Mouse (Mus musculus): ENCODE measurements around the gene D430041D05Rik.

The D430041D05Rik gene

DNA sequence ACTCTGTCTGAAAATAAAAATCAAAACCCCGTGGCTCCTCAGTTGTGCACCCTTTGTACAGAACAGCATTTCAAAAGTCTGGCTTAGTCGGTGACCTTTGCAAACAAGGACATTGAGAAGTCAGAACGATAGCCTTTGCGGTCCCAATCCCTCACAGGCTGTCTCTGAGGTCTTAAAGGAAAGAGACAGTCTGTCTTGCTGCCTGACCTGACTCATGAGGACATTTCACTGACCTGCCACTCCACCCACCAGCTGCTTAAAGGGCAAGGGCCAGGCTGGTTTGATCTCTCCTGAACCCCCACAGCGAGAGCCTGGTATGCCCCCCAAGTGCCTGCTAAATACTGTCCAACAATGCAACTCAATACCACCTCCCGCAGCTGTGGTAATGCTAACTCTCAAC lies 6.8 kb downstream of the D430041D05Rik start:
- no peak for DNase-seq

DNA sequence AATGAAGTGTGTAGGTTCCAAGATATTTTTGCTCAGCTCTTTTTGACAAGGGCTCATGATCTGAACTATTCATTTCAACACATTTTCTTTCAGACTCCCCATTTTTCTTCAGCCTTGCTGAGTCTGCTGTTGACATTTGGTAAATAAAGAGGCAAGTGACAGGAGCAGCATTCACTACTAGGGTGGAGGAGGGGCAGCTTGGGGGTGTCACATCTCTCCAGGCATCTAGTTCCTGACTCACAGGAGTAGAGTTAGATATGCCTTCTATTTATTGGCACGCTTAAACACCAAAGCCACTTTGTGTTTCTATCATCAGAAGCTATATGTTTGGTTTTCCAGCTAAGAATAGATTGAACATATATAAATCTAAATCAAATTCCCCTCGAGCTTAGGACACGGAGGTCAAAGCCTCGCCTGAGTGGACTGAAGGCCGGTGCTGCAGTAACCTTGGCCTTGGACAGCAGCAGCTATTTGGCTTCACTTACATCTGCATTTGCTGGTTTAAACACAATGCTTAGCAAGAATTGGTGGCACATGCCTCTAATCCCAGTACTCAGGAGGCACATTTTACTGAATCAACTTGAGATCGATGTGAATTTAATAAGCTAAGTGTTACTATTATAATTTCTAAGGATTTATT lies 12.0 kb downstream of the D430041D05Rik start:
- no peak for DNase-seq

DNA sequence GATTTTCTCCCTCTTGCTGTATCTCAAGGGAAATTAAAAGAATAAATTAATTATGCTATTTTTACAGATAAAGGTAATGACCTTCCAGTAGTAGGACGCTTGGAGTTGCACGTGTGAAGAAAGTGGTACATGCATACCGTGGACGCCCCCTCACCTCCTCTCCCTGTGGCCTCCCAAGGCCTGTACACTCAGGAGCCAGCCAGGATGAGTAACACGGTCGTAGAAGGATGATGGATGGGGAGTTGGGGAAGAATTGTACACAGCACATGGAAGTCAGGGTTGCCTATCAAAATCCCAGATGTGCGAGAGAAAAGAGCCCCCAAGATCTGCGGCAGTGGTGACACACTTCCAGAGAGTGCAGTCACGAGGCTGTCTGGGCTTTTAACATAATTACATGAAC lies 14.9 kb downstream of the D430041D05Rik start:
- DNase-seq: no peak

DNA sequence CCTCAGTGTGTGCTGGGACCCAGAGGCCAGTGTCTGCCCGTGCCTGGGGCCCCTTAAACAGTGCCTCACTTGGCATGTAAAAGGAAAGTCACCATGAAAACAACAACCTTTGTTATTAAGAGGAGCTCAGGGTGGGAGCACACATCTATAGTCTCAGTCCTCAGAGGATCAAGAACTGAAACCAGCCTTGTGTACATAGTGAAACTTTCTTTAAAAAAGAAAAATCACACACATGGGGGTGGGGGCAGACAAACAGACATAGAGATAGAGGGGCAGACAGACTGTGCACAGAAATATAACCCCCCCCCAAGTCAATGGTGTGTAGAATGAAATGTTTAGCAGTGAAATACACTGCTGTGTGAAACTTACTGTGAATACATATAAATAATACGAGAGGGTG lies 16.0 kb downstream of the D430041D05Rik start:
- no peak for DNase-seq

DNA sequence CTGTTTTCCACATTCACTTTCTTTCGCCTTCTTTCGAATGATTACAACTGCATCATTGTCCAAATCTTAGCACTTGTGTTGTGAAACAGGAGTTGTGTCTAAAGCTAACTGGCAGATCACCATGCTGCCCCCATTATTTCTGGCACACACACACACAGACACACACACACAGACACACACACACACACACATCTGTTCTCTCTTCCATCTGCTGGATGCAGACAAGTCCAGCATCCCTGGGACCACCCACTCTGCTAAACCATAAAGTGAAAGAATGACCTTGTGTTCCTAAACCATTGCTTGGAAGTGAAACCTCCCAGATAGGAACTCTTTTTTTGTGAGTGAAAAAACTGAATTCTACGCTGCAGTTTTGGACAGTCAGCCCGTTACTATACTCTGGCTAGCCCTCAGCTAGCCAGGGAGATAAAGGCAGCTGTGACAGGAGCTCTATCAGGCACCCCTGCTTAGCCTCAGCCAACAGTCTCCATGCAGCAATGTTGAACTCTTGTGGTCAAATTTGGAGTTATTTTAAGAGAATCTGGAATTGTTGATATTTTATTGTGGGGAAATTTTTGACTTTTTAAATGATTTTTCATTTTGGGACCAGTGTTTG lies 18.0 kb downstream of the D430041D05Rik start:
- DNase-seq: no peak

DNA sequence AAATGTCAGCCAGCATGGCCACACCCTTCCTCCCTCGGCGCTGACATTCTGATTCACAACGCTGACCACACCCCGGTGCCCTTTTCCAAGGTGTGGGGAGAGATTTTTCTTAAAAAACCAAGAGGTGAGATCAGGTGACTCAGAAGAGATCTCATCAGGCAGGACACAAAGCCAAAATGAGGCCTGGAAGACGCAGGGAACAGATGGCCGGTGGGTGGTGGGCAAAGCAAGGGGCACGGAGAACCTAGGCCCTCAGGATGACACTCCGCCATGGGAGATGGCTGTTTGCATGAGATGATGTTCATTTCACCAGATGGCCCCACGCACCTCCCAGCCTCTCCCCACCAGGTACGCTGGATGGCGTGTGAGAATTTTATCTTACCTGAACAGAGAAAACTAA lies 21.6 kb downstream of the D430041D05Rik start:
- DNase-seq: peak; percentile 66

DNA sequence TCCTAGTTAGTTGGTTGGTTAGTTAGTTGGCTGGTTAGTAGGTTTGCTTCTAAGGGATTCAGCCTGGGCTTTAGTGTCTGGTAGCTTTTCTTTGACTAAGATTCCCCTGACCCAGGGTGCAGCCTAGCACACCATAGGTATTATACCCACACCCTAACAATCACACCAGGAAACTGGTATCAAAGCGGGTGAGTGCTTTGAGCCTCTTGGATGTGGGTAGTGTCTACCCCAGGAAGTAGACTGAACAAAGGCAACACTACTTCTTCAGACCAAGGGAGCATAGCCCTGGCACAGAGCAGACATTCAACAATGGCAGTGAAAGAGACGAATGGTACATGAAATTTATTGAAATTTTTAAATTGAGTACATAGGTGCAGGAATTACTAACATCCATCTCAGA lies 24.9 kb downstream of the D430041D05Rik start:
- DNase-seq: no peak

DNA sequence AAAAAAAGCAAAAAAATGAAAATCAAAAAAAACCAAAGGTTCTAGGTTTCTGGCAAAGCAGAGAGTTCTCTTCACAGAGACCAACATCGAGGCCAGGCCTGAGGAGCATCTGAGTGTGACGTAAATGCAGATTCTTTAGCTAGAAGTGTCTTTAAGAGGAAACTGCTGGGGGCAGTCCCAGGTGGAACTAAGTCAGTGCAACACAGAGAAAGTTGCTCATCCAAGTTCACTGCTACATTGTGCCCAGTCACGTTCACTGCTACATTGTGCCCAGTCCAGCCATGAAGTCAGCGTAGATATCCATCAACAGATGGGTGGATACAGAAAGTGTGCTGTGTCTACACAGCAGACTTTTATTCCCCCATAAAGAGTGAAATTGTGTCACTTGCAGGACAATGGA lies 27.2 kb downstream of the D430041D05Rik start:
- DNase-seq: no peak

DNA sequence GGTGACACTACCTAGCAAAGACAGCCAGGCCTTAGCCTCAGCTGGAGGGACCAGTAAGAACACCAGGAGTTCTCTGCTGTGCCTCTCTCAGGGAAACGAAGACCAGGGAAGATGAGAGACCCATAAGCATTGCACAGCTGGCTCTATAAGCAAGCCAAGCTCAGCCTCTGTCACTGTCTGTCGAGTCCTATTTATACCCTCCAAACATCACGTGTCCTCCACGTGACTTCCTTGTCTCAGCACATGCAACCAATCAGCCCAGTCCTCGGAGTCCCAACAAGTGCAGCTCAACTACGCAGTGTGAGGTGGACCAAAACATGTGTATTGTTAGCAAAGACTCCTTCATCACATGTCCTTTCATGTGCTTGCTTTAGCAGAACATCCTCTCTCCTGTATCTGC lies 28.0 kb downstream of the D430041D05Rik start:
- DNase-seq: no peak

DNA sequence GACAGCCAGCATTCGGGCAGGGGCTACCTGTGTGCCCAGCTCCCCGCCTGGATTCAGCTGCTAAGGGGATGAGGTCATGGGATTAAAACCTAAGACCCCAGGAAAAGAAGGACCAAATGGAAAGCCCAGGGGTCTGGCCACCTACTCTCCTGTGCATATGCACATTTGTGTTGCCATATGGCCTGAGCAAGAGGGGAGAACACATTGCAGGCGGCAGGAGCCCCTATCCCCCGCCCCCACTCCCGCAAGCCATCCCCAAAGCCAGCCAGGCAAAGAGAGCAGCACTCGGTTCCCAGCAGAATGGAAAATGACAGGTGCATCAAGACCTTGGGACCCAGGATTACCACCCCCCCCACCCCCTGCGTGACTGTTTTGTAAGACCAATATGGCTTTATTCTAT lies 31.5 kb downstream of the D430041D05Rik start:
- peak; percentile 67 for DNase-seq

DNA sequence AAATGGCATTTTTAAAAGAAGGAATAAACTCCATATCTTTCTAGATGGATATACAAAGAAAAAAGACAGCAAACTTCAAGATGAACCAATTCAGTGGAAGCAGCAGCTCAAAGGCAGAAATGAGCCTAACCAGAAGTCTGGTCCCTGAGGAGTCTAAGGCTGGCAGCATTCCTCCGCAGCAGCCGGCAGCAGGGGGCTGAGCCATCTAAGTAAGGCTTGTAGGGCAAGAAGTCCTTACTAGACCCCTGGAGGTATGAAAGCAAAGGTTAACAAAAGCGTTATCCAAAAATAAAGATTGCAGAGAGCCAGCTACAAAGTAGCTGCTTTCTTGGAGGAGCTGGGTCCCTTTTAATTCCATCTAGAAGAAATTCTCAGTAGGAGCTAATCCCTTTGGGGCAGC lies 32.0 kb downstream of the D430041D05Rik start:
- no peak for DNase-seq

DNA sequence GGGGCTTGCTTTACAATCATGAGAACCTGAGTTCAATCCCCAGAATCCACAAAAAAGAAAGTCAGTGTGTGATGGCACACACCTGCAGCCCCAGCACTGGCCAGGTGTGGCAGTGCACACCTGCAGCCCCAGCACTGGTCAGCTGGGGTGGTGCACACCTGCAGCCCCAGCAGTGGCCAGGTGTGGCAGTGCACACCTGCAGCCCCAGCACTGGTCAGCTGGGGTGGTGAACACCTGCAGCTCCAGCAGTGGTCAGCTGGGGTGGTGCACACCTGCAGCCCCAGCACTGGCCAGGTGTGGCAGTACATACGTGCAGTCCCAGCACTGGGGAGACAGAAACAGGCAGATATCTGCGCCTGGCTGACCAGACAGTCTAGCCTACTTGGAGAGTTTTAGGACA lies 32.8 kb downstream of the D430041D05Rik start:
- DNase-seq: no peak

DNA sequence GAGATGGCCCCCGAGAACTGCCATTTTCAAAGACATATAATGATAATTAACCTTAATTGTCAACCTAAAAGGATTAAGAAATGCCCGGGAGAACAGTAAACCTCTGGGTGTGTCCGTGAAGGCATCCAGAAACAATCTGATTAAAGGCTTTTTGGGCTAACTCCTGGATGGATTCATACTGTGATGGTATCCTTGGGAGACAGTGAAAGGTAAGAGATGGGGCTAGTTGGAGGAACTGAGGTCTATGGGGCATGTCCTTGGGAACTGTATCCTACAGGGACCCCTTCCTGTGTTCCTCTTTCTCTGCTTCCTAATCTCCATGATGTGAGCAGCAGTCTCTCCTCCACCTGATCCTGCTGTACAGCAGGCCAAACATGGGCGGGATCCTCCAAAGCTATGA lies 38.7 kb downstream of the D430041D05Rik start:
- DNase-seq: no peak

DNA sequence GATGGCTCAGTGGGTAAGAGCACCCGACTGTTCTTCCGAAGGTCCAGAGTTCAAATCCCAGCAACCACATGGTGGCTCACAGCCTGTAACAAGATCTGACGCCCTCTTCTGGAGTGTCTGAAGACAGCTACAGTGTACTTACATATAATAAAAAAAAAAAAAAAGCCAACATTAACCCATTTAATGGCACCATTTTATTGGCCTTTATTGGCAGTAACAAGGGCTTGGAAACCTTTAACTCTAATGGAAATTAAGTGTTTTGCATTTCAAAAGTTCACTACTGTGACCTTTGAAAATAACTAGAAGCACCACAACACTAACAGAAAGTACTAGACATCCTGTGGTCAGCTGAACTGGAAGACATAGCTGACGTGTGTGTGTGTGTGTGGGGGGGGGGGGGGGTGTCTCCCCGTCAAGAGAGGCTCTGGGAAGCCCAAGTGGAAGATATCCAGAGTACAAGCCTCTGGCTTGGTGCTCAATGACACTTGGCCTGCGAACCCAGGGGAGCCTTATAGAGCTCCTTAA lies 39.1 kb downstream of the D430041D05Rik start:
- DNase-seq: no peak

DNA sequence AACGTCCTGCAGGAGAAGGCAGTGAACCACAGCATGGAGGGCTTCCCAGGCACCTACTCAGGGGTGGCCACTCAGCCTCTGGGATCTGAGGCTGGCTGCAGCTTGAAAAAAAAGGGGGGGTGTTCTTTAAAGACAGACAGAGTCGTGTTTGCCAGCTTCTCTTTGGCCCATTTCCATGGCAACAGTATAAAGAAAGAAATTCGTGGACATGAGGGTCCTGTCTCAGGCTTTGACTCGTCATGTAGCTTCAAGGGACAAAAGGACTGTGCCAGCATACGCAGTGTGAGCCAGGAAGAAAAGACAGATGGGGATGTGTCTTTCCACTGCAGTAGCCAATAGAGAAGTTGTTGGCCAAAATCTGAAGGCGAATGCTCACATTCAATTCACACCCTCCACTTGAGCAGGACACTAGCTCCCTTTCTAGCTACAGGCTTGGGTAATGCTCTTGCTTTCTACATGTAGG lies 42.9 kb downstream of the D430041D05Rik start:
- peak; percentile 84 for DNase-seq

DNA sequence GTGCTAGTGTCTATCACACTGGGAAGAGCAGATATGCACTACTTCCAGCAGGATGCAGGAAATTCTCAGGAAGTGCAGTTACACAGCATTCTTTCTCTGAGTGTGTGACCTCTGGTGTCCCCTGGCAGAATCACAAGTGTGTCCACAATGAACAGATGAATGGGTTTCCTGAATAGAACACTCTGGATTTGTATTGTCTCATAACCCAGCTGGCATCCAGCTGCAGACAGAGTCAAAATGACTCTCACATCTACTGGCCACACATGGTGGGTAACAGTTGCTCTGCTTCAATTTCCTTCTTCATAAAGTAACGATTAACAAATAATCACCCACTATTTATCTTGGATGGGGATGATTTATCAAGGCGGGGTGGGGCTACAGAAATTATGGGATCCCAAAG lies 43.5 kb downstream of the D430041D05Rik start:
- no peak for DNase-seq

DNA sequence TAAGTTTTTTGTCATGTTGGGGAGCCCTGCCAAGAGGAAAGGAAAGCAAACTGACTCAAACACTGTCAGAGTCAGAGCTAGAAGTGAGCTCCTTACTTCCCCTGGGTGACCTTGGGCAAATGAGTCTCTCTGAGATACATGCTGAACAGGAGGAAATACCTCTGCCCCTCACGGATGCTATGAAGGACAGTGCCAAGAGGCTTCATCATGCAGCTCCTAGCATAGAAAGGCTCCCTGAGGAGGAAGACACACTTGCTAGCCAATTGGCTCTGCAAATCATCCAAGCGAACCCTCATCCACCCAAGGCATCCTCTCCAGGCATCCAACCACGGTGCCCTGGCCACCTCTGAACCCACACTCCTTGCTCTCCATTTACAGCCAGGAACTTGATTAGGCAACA lies 51.5 kb downstream of the D430041D05Rik start:
- DNase-seq: no peak

DNA sequence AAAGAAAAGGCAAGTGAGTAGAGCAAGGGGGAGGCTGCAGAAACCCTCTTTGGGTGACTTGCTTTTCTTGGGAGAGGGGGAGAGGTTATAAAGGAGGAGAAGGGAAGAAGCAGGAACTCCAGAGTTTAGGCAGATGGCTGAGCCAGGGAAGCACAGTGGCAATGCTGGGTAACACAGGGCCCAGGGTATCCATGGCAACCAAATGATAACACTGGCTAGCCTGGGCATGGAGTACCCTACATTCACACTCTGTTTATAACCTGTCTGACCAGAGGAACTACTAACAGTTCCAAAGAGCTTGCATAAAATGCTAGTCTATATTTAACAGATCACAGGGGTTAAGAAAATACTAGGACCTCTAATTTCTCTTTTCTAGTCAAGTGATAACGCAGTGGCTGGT lies 51.9 kb downstream of the D430041D05Rik start:
- DNase-seq: no peak

DNA sequence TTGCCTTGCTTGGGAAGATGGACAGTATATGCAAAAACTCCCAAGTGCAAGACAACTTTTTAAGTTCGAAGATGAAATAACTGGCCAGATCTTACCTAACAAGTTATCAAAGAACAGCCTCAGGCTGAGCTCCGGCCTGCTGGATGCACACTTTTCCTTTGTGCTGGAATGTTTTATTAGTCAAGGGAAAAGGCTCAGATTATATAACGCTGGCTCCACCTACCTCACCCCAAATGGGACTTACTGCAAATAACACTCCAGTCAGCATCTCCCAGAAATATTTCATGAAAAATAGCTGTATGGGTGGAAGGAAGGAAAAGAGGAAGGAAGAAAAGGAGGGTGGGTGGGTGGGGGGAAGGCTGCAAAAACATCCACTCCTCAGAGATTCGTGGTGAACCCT lies 54.3 kb downstream of the D430041D05Rik start:
- no peak for DNase-seq

DNA sequence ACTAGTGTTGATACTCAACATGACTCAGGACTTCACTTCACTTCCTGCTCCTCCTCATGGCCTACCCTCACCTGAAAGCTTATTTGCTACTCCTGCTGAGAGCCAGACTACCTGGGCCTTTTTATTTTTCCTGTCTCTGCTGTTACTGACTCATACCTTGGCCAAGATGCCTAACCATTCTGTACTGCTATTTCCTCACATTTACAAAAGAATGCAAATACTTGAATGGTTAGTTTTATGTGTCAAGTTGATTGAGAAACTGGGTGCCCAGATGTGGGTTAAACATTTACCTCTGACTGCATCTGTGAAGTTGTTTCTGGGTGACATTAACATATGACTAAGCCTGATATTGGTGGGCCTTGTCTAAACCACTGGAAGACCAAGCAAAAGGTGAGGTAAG lies 56.7 kb downstream of the D430041D05Rik start:
- DNase-seq: no peak

DNA sequence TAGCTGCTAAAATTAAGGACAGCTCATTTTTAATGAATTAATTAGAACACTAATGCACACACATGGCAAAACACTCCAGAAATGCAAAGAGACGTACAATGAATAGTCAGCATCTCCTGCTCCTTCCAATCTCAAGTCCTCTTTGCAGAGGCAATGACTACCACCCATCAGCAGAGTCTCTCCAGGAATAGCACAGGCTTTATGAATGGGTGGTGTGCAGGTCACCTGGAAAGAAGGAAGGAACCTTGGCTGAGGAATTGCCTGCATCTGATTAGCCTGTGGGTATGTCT lies 58.7 kb downstream of the D430041D05Rik start:
- DNase-seq: no peak

DNA sequence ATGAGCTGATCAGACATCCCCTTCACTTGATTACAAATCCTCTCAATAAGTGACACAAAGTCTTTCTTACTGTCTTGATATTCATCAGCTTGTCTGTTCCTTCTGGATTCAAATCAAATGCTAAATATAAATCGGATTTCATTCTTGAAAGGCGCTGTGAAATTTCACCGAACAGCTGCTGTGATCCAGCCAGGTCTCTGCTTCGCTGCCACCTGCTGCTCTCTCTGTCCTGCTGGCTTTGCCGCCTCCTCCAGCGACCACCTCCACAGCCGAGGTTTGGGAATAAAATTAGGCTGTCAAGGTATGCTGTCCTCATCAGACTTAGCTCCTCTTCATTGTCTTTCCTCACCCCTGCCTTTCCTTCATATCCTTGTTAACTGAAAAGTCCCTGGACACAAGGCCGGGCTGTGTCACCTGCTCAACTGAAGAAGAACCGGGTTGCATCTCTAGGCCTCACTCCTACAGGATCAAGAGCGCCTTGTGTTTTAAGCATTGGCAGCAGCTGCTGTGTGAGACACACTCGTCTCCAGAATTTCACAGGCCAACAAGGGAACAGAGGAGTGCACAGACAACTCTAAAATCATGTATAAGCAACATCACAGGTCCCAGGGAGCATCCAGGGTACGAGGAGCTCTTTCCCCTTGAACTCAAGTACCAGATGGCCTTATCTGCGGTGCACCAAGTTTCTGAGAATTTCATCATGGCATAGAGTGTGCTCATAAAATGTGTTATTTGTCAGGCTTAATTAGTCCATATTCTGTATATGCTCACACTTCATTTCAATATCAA lies 59.2 kb downstream of the D430041D05Rik start:
- no peak for DNase-seq

DNA sequence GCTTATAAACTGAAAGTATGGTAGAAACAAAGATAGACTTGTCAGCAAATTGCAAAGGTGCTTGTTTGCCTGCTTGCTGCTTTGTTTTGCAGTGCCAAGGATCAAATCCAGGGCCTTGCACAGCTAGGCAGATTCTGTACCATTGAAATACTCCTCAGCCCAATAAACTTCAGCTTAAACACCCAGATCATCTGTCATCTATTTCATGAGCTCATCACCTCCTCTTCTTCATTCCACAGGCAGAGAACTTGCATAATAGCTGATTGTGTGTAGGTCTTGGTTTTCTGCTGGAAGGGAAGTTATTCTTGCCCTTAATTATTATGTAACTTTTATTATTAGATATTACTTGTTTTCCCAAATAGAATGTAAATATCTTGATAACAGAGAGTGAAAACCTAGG lies 73.2 kb downstream of the D430041D05Rik start:
- no peak for DNase-seq

DNA sequence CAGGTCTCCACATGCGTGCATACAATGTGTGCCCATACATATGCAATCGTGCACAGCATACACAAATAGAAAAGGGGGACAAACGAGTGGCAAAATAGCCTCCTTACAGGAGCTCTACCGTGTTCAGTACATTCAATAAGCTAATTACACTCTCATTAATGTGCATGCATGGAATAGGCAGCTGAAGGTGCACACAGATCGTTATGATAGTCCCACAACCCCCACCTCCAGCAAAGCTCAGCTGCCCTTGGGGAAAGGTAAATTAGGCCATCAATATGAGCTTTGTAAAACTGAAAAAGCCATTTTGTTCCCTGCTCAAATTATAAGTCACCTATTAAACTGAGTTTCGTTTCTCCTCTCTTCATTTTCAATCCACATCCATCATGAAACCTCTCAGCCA lies 75.0 kb downstream of the D430041D05Rik start:
- no peak for DNase-seq
